Mouse (Mus musculus): Measurements from ENCODE around the gene Zbtb44.

DNA sequence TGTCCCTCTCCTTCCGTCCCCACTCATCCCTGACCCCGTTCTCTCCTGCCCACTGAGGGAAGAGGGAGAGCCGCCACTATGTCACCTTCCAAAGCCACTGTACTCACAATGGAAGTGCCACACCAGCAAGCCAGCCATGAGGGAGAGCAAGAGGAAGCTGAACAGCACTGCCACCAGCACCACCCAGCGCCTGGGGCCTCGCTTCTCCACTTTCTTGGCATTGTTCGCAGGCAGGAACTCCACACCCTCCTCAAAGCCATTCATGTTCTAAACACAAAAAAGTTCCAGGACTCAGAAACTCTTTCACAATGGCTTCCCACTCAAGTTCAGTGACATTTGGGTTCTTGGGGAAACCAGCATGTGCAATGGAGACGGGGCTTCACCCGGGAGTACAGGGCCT, 78.0 kb downstream of the Zbtb44 start:
- TF ChIP-seq CTCF (IDR thresholded peaks at IDR 0.05; ENCODE audit: low read depth) (no peak), EP300 (IDR thresholded peaks at IDR 0.05; ENCODE audit: low read depth) (no peak)
